Mouse (Mus musculus): ENCODE measurements at regions not wholly inside any gene's neighbourhood (a gene's known extent, or its start where the extent isn't known, plus 50 kb on each side); places are given as distances from the start of the nearest gene placed in this dataset.

DNA sequence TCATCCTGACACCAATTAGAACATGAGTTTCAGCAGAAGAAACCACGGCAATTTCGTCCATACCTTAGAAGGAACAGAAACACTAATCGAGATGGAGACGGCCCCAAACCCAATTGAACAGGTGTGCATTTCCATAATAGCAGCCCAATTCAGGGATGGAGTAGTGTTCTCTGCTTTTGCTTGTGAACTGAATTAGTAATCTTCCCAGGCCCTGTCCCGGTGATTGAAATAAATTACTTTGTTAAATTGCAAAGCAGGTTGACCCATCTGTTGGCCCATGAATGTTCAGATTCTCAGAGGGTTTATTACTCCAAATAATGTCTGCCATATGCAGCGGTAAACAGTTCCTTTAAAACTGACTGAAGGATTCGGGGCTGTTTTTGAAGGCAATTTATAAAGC, 388.5 kb upstream of the Nfe2l3 start:
- Histone ChIP-seq H3K27ac (replicated peaks; ENCODE audit: low read depth, low read length) (no peak overlapping the region), H3K27me3 (replicated peaks; ENCODE audit: control insufficient read depth, insufficient read depth, low read length) (no peaks in the 10 kb centered on the region), H3K9ac (ENCODE audit: low read depth, low read length) (no peak overlapping the region), H3K36me3 (ENCODE audit: control insufficient read depth, insufficient read depth, low read length) (no peaks in the 10 kb centered on the region), H3K4me1 (ENCODE audit: control insufficient read depth, insufficient read depth, low read length) (peaks cover 6% of the 10 kb centered on the region; the same call in 1 of the 2 replicates), H3K4me2 (ENCODE audit: low read depth, low read length) (no peak overlapping the region), H3K4me3 (ENCODE audit: low read depth, low read length) (no peak overlapping the region), H3K9me3 (ENCODE audit: control insufficient read depth, low read length) (no peaks in the 10 kb centered on the region)
- ATAC-seq (ENCODE audit: low read depth) (peak; percentile 44; the same call in 1 of the 2 replicates), DNase-seq (ENCODE audit: low spot score) (peak; percentile 59)
- 67% methylated on average over 7 of the region's 7 CpGs for WGBS

DNA sequence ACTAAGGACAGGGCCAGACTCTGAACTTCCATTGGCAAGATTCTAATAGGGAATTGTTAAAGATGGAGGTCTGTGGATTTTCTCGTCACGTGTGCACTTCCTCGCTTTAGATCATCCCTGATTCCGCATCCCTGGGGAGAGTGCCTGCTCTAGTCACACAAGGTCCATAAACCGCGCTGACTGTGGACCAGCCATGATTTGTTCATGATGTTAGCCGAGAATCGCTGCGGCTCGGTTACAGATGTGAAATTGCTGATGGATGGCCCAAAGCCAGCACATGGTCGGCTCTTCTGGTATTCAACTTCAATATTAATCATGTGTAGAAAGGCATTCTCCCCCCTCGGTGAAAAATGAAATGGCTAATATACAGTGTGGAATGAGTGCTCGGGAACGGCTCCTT, 387.6 kb upstream of the Nfe2l3 start:
- DNase-seq (ENCODE audit: low spot score) = peak; percentile 84
- Histone ChIP-seq H3K4me3 (ENCODE audit: low read depth, low read length) (no peak overlapping the region), H3K9me3 (ENCODE audit: control insufficient read depth, low read length) (no peaks in the 10 kb centered on the region), H3K27ac (replicated peaks; ENCODE audit: low read depth, low read length) (0 out of 2 replicates have a peak overlapping the region, but pooled peaks have one; percentile 33), H3K36me3 (ENCODE audit: control insufficient read depth, insufficient read depth, low read length) (no peaks in the 10 kb centered on the region), H3K9ac (ENCODE audit: low read depth, low read length) (no peak overlapping the region), H3K4me2 (ENCODE audit: low read depth, low read length) (no peak overlapping the region), H3K4me1 (ENCODE audit: control insufficient read depth, insufficient read depth, low read length) (peaks cover 6% of the 10 kb centered on the region; the same call in 1 of the 2 replicates), H3K27me3 (replicated peaks; ENCODE audit: control insufficient read depth, insufficient read depth, low read length) (no peaks in the 10 kb centered on the region)
- 45% methylated on average over 14 of the region's 14 CpGs for WGBS
- ATAC-seq (ENCODE audit: low read depth) = 0 out of 2 replicates have a peak, but pooled peaks have one; percentile 47

DNA sequence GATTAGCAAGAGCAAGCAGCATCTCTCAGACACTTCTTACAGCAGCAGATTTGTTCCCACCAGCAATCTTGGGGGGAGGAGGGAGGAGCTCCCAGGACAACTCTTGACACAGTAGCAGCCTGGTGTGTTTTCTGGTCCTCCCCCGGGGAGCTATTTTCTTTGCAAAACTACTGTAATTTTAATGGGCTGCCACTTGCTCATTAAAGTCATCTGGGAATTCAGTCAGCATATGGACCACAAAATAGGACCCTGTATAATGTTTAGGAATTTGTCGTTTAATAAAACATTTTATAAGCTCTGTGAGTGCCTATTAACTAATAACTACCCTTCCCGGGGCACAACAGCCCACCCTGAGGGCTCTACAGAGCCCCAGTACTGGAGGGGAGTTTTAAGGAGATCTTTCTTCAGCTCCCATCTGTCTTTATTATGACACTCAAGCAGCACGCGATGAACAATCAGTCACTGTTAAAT, 380.0 kb upstream of the Nfe2l3 start:
- Histone ChIP-seq H3K4me2 (ENCODE audit: low read depth, low read length) (no peak overlapping the region), H3K27ac (replicated peaks; ENCODE audit: low read depth, low read length) (no peak overlapping the region; the same call in 1 of the 2 replicates), H3K9me3 (ENCODE audit: control insufficient read depth, low read length) (no peaks in the 10 kb centered on the region), H3K4me1 (ENCODE audit: control insufficient read depth, insufficient read depth, low read length) (peaks cover 6% of the 10 kb centered on the region; the same call in 1 of the 2 replicates), H3K4me3 (ENCODE audit: low read depth, low read length) (no peak overlapping the region), H3K27me3 (replicated peaks; ENCODE audit: control insufficient read depth, insufficient read depth, low read length) (no peaks in the 10 kb centered on the region), H3K9ac (ENCODE audit: low read depth, low read length) (no peak overlapping the region), H3K36me3 (ENCODE audit: control insufficient read depth, insufficient read depth, low read length) (no peaks in the 10 kb centered on the region)
- no peak for ATAC-seq (ENCODE audit: low read depth)
- WGBS = 28% methylated on average over 5 of the region's 5 CpGs
- peak; percentile 45 for DNase-seq (ENCODE audit: low spot score)

DNA sequence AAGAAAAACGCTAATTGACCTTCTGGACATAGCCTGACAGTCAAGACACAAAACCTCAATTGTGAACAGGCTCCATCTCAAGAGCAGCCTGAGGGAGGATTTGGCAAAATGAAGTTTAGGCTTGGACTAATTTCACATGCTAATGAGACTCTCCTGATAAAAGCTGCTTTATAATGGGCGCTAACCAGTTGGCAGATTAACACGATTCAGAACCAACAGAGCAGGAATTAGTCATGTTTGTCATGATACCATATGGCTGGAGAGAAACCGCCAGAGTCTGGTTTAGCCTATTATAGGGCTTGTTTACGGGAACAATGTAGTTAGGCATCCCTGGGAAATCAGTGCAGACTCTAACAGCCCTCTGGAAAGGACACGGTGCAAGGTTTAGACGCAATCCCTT, 375.2 kb upstream of the Nfe2l3 start:
- peak; percentile 55 for DNase-seq (ENCODE audit: low spot score)
- Histone ChIP-seq H3K36me3 (ENCODE audit: control insufficient read depth, insufficient read depth, low read length) (no peaks in the 10 kb centered on the region), H3K4me2 (ENCODE audit: low read depth, low read length) (no peak overlapping the region), H3K4me1 (ENCODE audit: control insufficient read depth, insufficient read depth, low read length) (peaks cover 22% of the 10 kb centered on the region), H3K9ac (ENCODE audit: low read depth, low read length) (no peak overlapping the region), H3K9me3 (ENCODE audit: control insufficient read depth, low read length) (no peaks in the 10 kb centered on the region), H3K27me3 (replicated peaks; ENCODE audit: control insufficient read depth, insufficient read depth, low read length) (no peaks in the 10 kb centered on the region), H3K27ac (replicated peaks; ENCODE audit: low read depth, low read length) (no peak overlapping the region; the same call in none of the 2 replicates), H3K4me3 (ENCODE audit: low read depth, low read length) (no peak overlapping the region)
- ATAC-seq (ENCODE audit: low read depth) = peak; percentile 32; the same call in 1 of the 2 replicates
- WGBS = 38% methylated on average over 7 of the region's 7 CpGs

DNA sequence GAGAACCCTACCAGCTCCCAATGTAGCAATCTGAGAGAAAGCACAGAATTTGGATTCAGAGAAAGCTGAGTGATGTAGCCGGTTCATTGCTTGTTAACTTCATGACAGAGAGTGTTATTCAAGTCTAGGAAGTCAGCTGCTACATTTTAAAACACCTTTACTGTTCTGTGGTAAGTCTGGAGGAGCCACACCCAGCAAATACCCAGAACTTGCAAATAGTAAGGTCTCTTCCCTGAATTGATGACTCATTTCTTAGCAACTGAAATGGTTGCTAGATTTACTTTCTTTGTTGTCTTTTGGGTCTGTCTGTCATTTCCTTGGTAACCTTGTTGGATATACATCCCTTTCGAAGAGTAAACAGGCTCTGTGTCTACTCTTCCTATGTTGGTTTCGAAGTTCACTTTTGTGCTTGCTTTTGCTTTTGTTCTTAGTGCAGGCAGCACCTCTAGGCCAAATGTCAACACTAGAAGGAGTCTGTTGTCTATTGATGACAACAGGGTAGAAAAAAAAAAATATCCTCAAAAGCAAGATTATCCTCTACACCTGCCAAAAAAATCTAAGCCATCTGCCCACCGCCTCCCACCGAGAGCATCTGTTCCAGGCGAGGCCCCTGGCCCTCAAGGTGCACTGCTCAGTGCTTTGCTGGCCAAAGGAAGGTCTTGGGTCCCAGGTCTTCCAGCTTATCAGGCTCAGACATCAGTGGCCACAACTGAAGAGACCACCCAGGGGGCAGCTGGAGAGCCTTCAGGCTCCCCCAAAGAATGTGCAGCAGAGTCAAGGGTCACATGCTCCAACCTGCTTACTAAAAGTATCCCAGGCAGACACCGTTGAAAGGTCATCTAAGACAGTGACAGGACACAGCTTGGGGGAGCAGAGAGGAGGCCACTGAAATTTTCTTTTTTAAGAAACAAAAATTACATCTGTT, 372.3 kb upstream of the Nfe2l3 start:
- Histone ChIP-seq H3K36me3 (ENCODE audit: control insufficient read depth, insufficient read depth, low read length) (no peaks in the 10 kb centered on the region), H3K4me3 (ENCODE audit: low read depth, low read length) (no peak overlapping the region), H3K9ac (ENCODE audit: low read depth, low read length) (no peak overlapping the region), H3K9me3 (ENCODE audit: control insufficient read depth, low read length) (no peaks in the 10 kb centered on the region), H3K27me3 (replicated peaks; ENCODE audit: control insufficient read depth, insufficient read depth, low read length) (no peaks in the 10 kb centered on the region), H3K4me2 (ENCODE audit: low read depth, low read length) (no peak overlapping the region), H3K4me1 (ENCODE audit: control insufficient read depth, insufficient read depth, low read length) (peaks cover 24% of the 10 kb centered on the region), H3K27ac (replicated peaks; ENCODE audit: low read depth, low read length) (peak overlapping the region; percentile 61)
- DNase-seq (ENCODE audit: low spot score) (no peak), ATAC-seq (ENCODE audit: low read depth) (no peak)
- 49% methylated on average over 7 of the region's 7 CpGs for WGBS

DNA sequence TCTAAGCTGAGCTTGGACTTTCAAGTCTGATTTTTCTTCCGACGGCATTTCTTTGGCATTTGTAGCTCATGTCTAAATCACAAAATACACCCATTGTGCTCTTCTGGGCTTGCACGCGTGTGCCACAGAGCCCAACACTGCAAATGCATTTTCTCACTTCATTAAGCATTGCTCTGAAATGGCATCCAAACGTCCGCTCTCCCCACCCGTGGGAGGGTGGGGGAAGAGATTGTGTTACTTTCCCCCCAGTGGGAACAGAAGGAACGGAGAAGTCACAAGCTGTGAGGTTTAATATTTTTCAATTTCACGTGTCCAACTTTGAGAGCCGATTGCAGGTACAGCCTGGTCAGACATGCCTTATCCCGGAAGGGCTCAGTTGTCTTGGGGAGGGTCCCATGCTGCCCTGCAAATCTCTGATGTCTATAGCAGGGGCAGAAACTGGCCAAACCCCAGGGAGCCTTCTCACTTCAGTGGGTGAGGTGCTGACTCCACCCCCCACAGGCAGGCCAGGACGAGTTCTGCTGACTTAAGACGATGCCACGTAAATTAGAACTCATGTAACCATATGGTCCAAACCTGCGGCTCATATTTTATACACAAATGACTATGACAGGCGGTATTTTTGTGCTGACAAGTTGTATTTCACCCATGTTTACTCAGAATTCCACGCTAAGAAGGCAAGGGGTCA, 371.5 kb upstream of the Nfe2l3 start:
- H3K4me1 ChIP-seq (ENCODE audit: control insufficient read depth, insufficient read depth, low read length) = peaks cover 24% of the 10 kb centered on the region
- ATAC-seq (ENCODE audit: low read depth) = peak; percentile 32; the same call in 1 of the 2 replicates

DNA sequence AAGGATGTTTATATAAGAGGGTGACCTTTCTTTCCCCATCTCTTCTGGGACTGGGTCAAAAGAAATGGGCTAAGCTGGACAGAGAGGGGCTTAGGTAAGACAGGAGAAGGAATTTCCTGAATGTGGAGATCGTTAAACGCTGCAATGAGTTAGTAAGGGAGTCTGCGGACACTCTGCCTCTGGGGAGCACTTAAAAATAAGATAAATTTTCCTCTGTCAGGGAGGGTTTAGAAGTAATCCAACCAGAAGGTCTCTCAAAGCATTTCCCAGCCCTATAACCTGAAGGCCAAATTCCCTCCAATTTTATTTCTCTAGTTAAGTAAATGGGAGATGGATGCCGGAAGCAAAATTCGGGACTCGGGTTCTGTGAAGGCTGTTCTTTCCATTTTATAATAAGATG, 367.3 kb upstream of the Nfe2l3 start:
- H3K4me1 ChIP-seq (ENCODE audit: control insufficient read depth, insufficient read depth, low read length) = peaks cover 30% of the 10 kb centered on the region
- H3K27me3 ChIP-seq (replicated peaks; ENCODE audit: control insufficient read depth, insufficient read depth, low read length) = no peaks in the 10 kb centered on the region
- WGBS = 55% methylated on average over 6 of the region's 6 CpGs

More for the DNA sequence above, 371.5 kb upstream of the Nfe2l3 start:
- 29% methylated on average over 17 of the region's 17 CpGs for WGBS
- H3K36me3 ChIP-seq (ENCODE audit: control insufficient read depth, insufficient read depth, low read length) = no peaks in the 10 kb centered on the region
- H3K9ac ChIP-seq (ENCODE audit: low read depth, low read length) = no peak overlapping the region
- H3K27me3 ChIP-seq (replicated peaks; ENCODE audit: control insufficient read depth, insufficient read depth, low read length) = no peaks in the 10 kb centered on the region
- H3K4me2 ChIP-seq (ENCODE audit: low read depth, low read length) = no peak overlapping the region
- H3K4me3 ChIP-seq (ENCODE audit: low read depth, low read length) = no peak overlapping the region
- no peaks in the 10 kb centered on the region for H3K9me3 ChIP-seq (ENCODE audit: control insufficient read depth, low read length)
- DNase-seq (ENCODE audit: low spot score) = peak; percentile 77
- peak overlapping the region; percentile 73 for H3K27ac ChIP-seq (replicated peaks; ENCODE audit: low read depth, low read length)

DNA sequence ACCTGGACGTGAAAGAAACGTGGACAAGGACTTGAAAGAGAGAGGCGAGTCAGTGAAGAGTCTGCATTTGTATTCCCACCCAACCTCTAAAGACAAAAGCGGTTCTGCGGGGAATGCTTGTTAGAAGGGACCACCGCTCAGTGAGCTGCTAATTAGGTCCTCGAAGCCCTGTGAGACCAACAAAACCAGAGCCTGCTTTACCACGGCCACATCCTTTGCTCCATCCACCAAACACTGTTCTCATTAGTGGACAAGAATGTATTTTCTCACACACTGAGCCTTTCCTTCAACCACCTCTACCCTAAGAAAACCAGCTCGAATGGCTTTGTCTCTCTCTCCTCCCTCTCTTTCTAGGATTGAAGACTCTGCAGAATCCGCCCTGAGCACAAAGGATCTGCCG, 365.1 kb upstream of the Nfe2l3 start:
- H3K9me3 ChIP-seq (ENCODE audit: control insufficient read depth, low read length) = no peaks in the 10 kb centered on the region
- H3K4me3 ChIP-seq (ENCODE audit: low read depth, low read length) = no peak overlapping the region
- DNase-seq (ENCODE audit: low spot score) = no peak
- no peaks in the 10 kb centered on the region for H3K27me3 ChIP-seq (replicated peaks; ENCODE audit: control insufficient read depth, insufficient read depth, low read length)
- no peak overlapping the region for H3K4me2 ChIP-seq (ENCODE audit: low read depth, low read length)
- ATAC-seq (ENCODE audit: low read depth) = no peak
- WGBS = 87% methylated on average over 11 of the region's 11 CpGs
- peak overlapping the region; percentile 24; the same call in 1 of the 2 replicates for H3K27ac ChIP-seq (replicated peaks; ENCODE audit: low read depth, low read length)
- H3K9ac ChIP-seq (ENCODE audit: low read depth, low read length) = no peak overlapping the region
- peaks cover 27% of the 10 kb centered on the region for H3K4me1 ChIP-seq (ENCODE audit: control insufficient read depth, insufficient read depth, low read length)
- no peaks in the 10 kb centered on the region for H3K36me3 ChIP-seq (ENCODE audit: control insufficient read depth, insufficient read depth, low read length)

More for the DNA sequence above, 367.3 kb upstream of the Nfe2l3 start:
- H3K36me3 ChIP-seq (ENCODE audit: control insufficient read depth, insufficient read depth, low read length) = no peaks in the 10 kb centered on the region
- H3K9ac ChIP-seq (ENCODE audit: low read depth, low read length) = no peak overlapping the region
- H3K4me3 ChIP-seq (ENCODE audit: low read depth, low read length) = no peak overlapping the region
- H3K4me2 ChIP-seq (ENCODE audit: low read depth, low read length) = no peak overlapping the region
- ATAC-seq (ENCODE audit: low read depth) (no peak), DNase-seq (ENCODE audit: low spot score) (peak; percentile 31)
- H3K27ac ChIP-seq (replicated peaks; ENCODE audit: low read depth, low read length) = no peak overlapping the region
- no peaks in the 10 kb centered on the region for H3K9me3 ChIP-seq (ENCODE audit: control insufficient read depth, low read length)
